Mouse (Mus musculus) v-Abl transformed pro-B cells (cell line): ENCODE measurements around the gene Cpa5.

Experiments used
- in situ Hi-C, 2 experiments: fragments of 400-800 bp; cut with MboI; formaldehyde crosslinking; loops; one replicate each; pipeline ENCODE4 v1.15.1; 2025; ENCODE audit not compliant: unreplicated experiment in 2 of 2

Cpa5 gene

GRCm38 (mm10) chr6:30610710-30611109, at the start of gene Cpa5:
Gene Cpa5, plus strand, starts transcription at chr6:30611010.
- in situ Hi-C loops, result no loop called here

DNA sequence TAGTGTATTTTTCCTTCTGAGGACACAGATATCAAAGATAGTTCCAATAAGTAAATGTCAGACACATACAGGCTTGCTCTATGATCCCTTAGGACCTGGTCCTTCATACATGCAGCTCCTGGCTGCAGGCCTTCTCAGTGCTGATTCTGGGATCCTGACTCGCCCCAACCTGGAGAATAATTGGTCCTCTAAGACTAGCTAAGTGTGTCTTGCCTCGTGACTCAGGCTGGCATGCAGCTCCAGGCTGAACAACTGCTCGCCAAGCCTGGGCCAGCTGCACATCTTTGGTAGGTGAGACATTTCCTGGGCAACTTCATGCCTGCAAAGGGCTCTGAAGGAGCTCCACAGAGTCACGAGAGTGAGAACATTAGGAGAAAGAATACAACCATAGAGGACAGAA, 48.7 kb upstream of the Cpa5 start:
- in situ Hi-C loops, result no loop called here

DNA sequence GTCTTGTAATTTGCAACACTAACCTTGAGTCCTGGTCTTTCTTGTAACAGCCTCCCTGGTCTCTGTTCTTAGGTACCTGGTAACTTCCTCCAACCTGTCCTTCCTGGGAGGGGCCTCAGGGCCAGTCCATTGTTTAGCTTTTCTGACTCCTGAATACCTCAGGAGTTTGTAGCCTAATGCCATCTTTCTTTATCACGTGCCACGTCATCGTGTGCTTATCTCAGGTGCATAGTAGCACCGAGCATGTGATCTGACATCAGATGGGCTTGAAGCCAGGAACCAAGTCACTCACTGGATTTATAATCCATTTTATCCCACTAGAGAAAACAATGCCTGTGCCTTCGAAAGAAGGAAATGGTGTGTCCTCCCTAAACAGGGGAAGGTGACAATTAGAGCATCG, 47.2 kb upstream of the Cpa5 start:
- in situ Hi-C loops, result no loop called here

GRCm38 (mm10) chr6:30564051-30564450, 46.8 kb upstream of the Cpa5 start:
- in situ Hi-C loops, result no loop called here

DNA sequence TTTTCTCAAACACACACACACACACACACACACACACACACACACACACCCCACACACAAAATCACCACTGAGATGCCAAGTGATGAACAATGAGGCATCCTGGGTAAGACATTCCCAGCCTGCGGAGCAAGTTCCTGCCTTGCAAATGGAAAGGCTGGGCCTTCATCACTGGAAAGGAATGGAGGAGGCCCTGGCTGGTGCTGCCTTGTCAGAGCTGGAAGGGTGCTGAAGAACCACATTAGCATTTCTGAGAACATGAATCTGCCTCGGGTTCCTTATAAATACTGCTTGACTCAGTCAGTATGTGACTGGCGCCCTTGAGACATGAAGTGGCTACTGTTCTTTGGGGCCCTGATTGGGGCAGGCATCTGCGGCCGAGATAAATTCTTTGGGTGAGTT, 42.7 kb upstream of the Cpa5 start, which contains the start of gene Cpa4:
Gene Cpa4, plus strand, starts transcription at position 301 of the 400 bp plus-strand sequence.
- in situ Hi-C loops, result no loop called here

- in situ Hi-C loops, result no loop called here
Measured at GRCm38 (mm10) chr6:30569331-30569730, 41.5 kb upstream of the Cpa5 start.

- in situ Hi-C loops, result no loop called here
Measured at GRCm38 (mm10) chr6:30570012-30570411, 40.8 kb upstream of the Cpa5 start.

DNA sequence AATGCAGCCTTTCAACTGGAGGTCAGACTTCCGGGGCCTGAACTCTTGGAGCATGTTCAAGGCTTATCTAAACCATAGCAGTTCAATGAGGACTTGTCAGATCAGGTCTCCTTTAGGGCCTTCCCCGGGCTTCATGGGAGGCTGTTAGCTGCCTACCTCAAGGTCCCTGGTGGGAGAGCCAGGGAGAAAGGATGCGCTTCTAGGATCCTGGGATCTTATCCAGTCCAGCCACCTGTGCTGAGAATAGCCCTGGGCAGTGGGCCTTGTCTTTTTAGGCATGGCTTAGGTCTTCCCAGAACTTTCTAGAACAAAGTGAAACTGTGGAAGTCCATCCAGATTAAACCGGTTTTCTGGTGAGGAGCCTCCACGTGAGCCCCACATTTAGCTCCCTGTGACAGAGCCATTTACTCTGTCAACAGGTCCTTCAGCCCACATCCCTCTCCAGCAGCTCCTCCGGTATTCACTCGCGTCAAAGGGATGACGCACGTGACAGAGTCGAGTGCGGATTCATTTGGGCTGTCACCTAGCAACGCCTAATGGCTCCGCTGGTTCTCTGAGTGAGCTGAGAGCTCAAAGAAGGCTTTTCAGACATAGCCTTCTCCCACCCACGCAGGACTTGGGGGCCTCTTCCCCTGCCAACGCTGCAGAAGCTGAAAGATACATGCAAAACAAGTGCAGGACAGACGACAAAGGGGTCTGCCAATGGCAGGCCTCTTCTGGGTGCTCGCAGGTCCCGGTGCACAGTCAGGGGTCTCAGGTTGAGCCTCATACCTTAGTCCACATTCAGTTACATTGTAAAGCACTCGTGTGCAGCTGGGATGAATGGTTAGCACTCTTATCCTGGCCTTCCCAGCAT, 38.1 kb upstream of the Cpa5 start:
- in situ Hi-C loops, result no loop called here

DNA sequence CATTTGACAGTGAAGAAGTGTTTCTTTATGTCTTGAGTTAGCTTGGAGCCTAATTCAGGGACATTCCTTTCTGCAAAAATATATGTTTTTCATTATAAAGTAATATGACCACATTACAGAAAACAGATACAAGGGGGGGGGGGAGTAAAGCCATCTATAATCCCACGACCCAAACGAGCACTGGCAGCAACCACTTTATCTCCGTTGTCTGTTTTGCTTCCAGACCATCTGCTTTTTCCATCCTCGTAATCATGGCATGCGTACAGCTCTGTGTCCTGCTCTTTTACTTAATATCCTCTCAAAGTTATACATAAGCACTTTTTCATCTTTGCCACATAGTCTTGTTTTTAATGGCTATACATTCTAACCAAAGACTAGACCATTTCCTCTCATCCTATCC, 37.4 kb upstream of the Cpa5 start:
- in situ Hi-C loops, result no loop called here

- in situ Hi-C loops, result no loop called here
Measured at GRCm38 (mm10) chr6:30574945-30575344, 35.9 kb upstream of the Cpa5 start.

GRCm38 (mm10) chr6:30576477-30577203, 34.2 kb upstream of the Cpa5 start:
- in situ Hi-C loops, result no loop called here

GRCm38 (mm10) chr6:30579961-30580840, 30.6 kb upstream of the Cpa5 start:
- in situ Hi-C loops, result no loop called here

DNA sequence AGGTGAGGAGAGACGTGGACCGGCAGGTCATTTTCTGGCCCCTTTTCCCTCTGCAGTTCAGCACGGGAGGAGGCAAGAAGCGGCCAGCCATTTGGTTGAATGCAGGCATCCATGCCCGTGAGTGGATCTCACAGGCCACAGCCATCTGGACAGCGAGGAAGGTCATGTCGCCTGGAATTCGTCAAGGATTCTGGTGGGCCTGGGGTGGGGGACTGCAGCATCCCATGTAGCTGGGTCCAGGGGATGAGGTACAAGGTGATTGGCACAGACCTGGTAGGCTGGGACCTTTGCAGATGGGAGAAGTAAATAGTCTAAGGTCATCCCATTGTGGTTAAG, 30.0 kb upstream of the Cpa5 start:
- in situ Hi-C loops, result no loop called here

- in situ Hi-C loops, result no loop called here
Measured at GRCm38 (mm10) chr6:30586886-30587442, 23.8 kb upstream of the Cpa5 start.

GRCm38 (mm10) chr6:30589819-30590218, 21.0 kb upstream of the Cpa5 start:
- in situ Hi-C loops, result no loop called here

- in situ Hi-C loops, result no loop called here
Measured at GRCm38 (mm10) chr6:30591851-30592404, 18.9 kb upstream of the Cpa5 start.

GRCm38 (mm10) chr6:30592417-30592974, 18.3 kb upstream of the Cpa5 start:
- in situ Hi-C loops, result no loop called here

DNA sequence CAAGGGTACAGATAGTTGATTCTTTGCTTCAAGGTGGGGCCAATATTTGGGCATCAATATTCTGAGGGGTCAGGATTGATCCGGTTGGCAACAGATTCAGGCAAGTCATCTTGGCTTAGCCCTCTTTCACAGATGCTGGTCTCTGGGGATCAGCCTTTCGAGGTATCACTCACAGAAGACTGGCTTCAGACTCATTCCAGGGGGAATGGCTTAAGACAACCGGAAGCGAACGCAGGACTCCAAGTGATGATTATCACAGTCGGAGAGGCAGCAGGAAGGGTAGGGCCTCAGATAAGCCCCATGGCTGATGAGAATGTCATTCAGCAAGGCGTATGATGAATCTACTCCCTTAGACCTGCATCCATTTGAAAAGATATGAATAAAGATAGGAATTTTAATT, 16.4 kb upstream of the Cpa5 start:
- in situ Hi-C loops, result no loop called here

DNA sequence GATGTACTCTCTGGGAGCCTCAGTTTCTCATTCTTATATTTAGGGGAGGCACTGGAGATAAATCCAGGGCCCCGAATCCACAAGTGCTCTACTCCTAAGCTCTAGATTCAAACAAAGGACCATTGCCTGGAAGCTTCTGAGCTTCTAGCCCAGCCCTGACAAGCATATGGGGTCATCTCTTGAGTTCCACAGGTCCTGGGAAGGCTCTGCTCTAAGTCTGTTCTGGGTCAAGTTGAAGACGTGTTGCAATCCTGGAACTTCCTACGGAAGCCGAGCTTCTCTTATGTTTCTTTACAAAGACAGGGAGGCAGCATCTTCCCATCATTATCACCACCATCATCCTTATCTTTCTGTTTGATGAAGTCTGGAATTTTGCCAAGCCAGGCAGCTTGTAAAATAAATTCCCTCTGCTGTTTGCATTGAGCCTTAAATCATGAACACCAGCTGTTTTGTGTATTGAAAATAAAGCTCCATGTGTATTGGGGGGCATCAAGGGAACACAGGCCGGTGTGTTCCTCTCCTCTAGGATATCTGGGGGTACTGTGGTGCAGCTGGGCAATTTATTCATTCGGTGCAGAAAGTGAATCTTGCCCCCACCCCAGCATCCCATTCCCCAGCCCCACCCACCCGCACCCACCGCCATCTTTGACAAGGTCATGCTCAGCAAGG, 14.4 kb upstream of the Cpa5 start:
- in situ Hi-C loops, result no loop called here

DNA sequence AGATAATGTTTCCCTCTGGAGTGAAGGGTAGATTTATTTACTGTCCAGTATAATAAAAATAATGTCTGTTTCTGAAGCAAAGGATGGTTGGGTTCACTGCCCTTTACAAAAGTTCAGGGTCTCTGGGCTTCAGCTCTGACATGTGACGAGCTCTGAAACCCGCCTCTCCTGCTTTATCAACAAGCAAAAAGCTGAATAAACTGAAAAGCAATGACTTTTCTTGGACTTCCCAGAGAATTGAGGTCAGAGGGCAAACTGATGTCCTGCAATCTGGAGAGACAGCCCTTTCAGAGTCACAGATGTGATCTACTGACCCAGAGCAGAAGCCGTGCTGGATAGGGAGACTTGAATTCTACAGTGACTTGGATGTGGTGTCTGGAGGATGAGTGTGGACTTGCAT, 10.8 kb upstream of the Cpa5 start:
- in situ Hi-C loops, result no loop called here
